Mouse (Mus musculus) left cerebral cortex, adult 9 months (tissue): Measurements from ENCODE around the gene Polr3h.

ENCODE experiments used
- DNase-seq, 2 experiments: peaks; one replicate each; pipeline ENCODE4 v3.0.0; 2022; ENCODE audit warnings: low spot score in 2 of 2

Polr3h gene

GRCm38 (mm10) chr15:81949476-81950131, 23.6 kb upstream of the Polr3h start:
- no peak for DNase-seq

GRCm38 (mm10) chr15:81949076-81949475, 23.0 kb upstream of the Polr3h start:
- DNase-seq = no peak

- DNase-seq = no peak
Measured at GRCm38 (mm10) chr15:81943176-81943749, 17.2 kb upstream of the Polr3h start.

- DNase-seq = no peak
Measured at GRCm38 (mm10) chr15:81941010-81941409, 15.0 kb upstream of the Polr3h start.

GRCm38 (mm10) chr15:81940219-81940618, 14.2 kb upstream of the Polr3h start:
- no peak for DNase-seq

- DNase-seq = no peak
Measured at GRCm38 (mm10) chr15:81939774-81940173, 13.7 kb upstream of the Polr3h start.

GRCm38 (mm10) chr15:81939157-81939715, 13.2 kb upstream of the Polr3h start:
- no peak for DNase-seq

- no peak for DNase-seq
Measured at GRCm38 (mm10) chr15:81938246-81938645, 12.2 kb upstream of the Polr3h start.

- peak in 1 of 2 experiments; percentile 72 for DNase-seq
Measured at GRCm38 (mm10) chr15:81937098-81937972, 11.3 kb upstream of the Polr3h start.

- DNase-seq = peak in 1 of 2 experiments; percentile 68
Measured at GRCm38 (mm10) chr15:81936679-81937078, 10.6 kb upstream of the Polr3h start, which contains the start of gene Csdc2. Csdc2 (plus strand) TSS chr15:81936759.

GRCm38 (mm10) chr15:81935869-81936637, 10.0 kb upstream of the Polr3h start:
- DNase-seq = no peak

GRCm38 (mm10) chr15:81933986-81934385, 7.9 kb upstream of the Polr3h start:
- DNase-seq = no peak

GRCm38 (mm10) chr15:81932951-81933470, 7.0 kb upstream of the Polr3h start:
- DNase-seq = peak; percentile 59 to 84

GRCm38 (mm10) chr15:81928277-81928676, 2.2 kb upstream of the Polr3h start:
- no peak for DNase-seq

- no peak for DNase-seq
Measured at GRCm38 (mm10) chr15:81927741-81928140, 1.7 kb upstream of the Polr3h start.

- no peak for DNase-seq
Measured at GRCm38 (mm10) chr15:81926446-81926822, 394 bp upstream of the Polr3h start.

- DNase-seq = no peak
Measured at GRCm38 (mm10) chr15:81924933-81925332, 1.1 kb downstream of the Polr3h start.

GRCm38 (mm10) chr15:81921255-81921654, 4.8 kb downstream of the Polr3h start:
- no peak for DNase-seq

GRCm38 (mm10) chr15:81920546-81921217, 5.4 kb downstream of the Polr3h start:
- no peak for DNase-seq

- DNase-seq = no peak
Measured at GRCm38 (mm10) chr15:81919062-81919461, 7.0 kb downstream of the Polr3h start.
